Mouse (Mus musculus): Measurements from ENCODE around the gene Tex26.

Tex26 gene

DNA sequence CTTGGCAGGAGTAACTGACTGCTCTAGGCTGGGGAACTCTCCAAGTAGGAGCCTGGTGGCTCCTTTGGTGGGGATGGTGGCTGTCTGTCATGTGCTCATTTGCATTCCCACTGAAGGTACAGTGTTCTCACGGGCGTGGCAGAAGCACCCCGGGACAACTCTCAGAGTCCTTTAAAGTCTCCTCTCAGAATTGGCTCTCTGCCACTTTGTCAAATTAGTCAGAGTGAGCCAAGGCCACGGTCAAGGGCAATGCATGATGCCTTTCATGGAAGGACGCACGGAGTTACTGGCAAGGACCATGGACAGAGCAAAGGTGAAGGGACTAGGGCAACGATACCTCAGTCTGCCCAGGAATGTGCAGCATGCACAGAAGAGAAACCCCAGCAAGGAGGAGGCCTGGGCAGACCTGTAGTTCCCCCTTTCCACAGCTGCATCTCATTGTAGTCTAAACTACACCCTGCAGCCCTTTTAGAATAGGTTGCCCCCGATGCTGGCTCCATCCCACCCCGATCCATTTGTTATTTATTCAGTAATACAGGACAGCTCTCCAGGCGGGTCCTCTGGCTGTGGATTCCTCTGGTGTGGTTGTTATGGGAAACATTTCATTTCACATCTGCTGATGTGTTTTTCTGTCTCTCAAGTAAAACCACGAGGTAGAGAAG lies 49.0 kb downstream of the Tex26 start:
- DNase-seq (ENCODE audit: low read depth, low spot score): peak; percentile 80

DNA sequence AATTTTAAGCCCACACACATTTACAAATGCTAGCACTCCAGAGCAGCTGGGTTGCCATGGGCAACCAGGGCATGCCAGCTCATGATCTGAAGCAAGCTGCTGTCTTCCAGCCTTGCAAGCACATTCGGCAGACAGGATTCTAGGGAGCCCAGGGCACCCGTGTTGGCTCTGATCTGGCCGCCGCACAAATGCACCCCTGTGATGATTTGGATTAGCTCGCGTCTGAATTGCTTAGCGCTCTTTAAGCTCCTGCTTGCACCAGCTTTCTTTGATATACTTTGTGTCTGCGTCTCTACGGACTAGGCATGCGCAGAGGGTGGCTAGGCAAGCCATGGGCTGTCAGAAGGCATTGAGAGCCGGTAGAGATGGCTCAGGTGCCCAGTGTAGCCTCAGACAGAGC lies 49.7 kb downstream of the Tex26 start:
- DNase-seq (ENCODE audit: low read depth, low spot score): peak; percentile 40

DNA sequence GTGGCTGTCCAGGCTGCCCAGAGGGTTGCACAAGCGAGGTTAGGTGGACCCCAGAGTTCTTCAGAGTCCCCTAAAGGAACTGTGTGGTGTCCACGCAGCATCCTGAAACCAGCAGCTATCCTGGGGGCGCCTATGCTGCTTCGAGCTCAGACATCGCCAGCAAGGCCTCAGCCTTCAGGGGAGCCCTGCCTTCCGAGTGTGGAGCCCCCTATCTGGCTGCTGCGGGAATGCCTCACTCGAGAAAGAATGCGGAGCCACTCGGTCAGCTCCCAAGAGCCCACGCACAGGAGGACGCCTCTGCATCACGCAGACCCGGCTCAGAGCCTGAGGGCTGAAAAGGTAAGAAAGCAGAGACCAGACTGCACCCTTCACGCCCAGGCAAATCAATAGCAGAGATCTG lies 50.8 kb downstream of the Tex26 start:
- peak; percentile 21 for DNase-seq (ENCODE audit: low read depth, low spot score)

DNA sequence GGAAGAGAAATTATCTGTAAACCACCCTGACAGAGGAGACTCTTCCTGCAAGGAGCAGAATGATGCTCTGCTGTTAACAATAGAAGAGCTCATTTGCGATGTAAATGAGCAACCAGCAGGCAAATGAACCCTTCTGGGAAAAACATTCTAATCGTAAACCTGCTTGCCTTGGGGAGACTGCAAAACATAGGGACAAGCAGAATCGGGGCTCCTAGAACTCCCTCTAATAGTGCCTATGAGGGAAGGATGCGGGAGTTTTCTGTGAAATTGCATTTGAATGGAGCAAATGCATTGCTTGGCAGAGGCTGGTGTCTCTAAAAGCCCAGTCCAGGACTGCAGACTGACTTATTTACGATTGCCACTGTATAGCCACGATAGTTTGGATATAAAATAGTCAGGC lies 56.2 kb downstream of the Tex26 start:
- DNase-seq (ENCODE audit: low read depth, low spot score): no peak

DNA sequence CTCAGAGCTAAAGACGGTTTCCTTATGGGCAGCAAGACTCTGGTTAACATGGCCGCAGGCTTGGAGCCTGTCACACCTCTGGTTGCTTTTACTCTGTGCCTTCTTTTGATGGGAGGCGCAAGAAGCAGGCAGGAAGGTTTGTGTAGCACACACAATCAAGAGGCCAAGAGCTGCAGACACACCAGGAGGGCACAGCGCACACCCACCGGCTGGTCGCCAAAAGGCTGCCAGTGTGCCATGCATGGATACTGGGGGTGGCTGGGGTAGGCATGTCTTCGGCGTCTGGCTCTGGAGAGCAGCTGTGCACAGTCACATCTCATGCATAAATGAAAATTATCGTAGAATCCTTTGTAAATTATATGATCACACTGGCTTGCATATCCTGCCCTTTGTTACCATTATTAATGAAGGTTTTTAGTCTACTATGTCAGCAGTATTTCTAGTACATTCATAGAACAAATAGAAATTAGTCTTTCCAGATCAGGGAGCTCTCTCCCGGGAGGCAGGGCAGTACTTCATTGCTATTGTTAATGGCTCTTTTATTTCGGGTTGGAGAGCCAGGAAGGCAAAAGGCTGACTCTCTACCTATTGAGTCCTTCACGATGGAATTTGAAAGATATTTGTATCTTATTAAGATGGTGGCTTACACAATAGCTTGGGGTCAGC lies 57.1 kb downstream of the Tex26 start:
- no peak for DNase-seq (ENCODE audit: low read depth, low spot score)

DNA sequence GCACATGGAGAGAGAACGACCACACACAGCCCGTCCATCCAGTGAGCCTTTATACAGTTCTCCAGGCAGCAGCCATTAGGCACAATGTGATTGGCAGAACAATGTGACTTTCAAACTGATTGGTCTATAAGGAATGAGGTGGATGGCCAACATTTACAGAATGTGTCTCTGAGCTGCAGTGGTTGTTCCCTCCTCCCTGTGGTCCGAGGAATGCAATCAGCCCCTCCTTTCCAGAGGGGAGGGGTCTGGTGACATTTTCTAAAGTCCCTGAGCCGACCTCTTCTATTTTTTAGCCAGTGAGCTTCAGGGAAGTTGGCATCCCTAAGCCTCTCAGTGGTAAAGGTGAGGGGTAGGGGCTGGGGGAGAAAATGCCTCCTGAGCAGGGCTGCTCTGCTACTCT lies 60.5 kb downstream of the Tex26 start:
- DNase-seq (ENCODE audit: low read depth, low spot score): peak; percentile 53

DNA sequence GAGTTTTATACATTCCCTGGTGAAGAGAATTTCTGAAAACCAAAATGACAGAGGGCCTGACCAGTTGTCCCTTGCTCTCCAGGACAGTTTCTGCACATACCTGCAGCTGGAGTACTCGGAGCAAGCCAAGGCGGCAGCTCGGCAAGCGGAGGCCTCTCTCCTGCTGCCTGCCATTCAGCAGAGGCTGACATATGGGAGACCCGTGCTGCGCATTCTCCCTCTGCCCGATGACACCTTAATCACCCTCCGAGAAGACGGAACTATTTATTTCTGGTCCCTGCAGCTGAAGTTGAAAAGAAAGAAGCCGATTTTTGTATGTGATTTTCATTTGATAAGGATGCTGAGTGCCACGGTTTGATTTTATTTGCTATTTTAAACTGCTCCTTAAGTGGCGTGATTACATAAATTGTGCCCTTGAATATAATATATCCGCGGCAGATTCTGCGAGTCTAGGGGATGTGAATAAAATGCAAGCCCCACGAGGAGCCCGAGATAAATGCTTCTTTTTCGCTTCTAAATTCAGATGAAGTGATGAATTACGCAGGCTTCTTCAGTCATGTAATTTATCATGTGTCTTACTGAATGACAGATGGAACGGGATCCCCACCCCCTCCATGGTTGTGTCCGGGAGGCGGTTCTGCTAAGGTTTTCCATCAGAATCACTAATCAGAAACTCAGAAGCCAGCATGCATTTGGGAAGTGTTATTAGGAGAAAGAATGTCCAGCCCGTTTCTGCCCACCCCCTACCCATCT lies 64.1 kb downstream of the Tex26 start:
- DNase-seq (ENCODE audit: low read depth, low spot score): no peak

DNA sequence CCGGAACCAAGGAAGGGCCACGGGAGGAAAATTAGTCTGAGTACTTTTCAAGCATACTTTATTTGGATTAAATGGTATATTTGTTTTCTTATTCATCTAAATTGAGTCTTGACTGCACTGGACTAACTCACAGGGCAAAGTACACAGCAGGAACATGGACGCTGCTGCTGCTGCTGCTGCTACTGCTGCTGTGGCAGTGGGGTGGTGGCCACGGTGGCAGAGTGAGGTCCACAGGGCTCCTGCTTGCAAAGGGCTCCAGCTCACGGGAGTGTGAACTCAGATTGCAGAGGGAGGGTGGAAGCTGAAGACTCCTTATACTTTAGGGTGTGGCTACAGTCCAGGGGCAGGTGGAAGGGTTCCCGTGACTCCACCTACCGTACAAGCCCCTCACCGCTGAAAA lies 65.5 kb downstream of the Tex26 start:
- no peak for DNase-seq (ENCODE audit: low read depth, low spot score)

DNA sequence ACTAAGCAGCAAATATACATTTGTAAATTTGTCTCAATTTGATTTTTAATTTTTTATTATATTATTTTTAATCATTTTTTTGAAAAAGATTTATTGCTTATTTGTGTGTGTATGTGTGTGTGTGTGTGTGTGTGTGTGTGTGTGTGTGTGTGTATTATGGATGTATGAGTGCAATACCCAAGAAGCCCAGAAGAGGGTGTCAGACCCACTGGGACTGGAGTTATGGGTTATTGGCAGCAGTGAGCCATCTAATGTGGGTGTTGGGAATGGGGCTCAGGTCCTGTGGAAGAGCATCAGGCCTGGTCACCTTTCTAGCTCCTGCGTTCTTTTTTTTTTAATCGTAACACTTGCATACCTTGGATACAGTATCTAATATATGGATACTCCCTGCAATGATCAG lies 66.6 kb downstream of the Tex26 start:
- DNase-seq (ENCODE audit: low read depth, low spot score): peak; percentile 53

DNA sequence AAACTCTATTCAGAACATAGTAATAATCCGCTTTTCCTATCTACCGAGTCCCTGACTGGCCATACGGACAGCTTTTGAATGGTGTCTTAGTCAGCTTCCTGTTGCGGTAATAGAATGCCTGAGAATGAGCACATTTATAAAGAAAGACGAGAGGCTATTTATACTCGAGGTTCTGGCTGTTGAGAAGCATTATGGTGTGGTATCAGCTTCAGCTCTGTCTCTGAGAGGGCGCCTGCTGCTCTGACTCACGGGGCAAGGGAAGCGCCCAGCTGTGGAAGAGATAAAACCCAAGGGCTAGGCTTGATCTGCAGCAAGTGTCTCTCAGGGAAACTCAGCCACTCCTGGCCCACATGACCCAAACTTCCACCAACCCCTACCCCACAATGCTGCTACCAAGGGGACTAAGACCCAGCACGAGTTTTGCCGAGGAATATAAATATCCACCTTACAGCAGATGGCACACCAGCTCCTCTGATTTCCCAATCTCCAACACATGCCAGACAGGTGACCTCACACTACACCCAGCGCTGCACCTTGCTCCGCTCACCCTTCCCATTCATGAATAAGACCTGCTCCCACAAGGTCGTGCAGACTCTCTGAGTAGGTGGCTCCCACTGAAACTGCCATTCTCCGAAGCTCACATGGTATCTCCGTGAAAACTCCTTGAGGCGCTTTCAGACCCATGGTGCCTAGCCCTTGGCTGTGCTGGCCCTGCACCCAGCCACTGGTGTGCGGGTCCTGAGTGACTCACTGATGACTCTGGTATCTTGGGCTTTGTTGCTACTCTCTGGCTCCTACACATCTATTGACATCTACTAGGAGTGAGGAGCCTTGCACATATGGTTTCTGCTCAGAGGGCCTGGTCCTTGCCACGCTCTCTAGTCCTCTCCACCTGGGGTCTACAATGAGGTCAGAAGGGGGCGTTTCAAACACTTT lies 68.9 kb downstream of the Tex26 start:
- no peak for DNase-seq (ENCODE audit: low read depth, low spot score)

DNA sequence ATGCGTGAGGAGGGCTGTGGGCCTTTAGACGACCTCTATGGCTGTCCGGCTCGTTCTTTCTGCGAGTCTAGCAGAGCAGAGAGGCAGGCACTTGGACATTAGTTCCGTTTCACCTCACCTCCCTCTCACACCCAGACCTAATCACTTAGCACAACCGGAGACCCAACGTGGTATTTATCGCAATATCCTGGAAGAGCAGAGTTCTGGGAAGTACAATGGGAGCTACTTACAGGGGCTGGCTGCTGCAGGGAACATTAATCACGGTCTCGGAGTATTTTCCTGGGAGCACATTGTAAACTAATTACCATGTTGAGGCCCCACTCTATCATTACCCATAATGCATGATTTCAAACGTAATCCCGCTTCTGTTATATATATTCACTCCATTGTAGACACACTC lies 70.9 kb downstream of the Tex26 start:
- no peak for DNase-seq (ENCODE audit: low read depth, low spot score)

DNA sequence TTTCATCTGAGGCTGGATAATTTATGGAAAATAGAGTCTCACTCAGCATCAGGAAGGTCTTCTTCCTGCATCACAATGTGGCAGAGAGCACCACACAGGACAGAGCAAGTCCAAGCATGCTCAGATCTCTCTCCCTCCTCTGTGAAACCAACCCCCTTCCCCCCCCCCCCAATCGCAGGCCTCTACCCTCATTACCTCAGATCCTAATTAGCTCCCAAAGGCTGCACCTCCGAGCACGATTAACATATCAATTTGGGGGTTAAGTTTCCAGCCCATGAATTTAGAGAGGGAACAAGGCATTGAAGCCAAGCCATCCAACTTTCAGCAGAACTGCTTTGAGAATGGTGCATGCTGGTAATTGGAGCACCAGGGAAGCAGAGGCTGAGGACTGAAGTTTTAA lies 73.2 kb downstream of the Tex26 start:
- DNase-seq (ENCODE audit: low read depth, low spot score): no peak

DNA sequence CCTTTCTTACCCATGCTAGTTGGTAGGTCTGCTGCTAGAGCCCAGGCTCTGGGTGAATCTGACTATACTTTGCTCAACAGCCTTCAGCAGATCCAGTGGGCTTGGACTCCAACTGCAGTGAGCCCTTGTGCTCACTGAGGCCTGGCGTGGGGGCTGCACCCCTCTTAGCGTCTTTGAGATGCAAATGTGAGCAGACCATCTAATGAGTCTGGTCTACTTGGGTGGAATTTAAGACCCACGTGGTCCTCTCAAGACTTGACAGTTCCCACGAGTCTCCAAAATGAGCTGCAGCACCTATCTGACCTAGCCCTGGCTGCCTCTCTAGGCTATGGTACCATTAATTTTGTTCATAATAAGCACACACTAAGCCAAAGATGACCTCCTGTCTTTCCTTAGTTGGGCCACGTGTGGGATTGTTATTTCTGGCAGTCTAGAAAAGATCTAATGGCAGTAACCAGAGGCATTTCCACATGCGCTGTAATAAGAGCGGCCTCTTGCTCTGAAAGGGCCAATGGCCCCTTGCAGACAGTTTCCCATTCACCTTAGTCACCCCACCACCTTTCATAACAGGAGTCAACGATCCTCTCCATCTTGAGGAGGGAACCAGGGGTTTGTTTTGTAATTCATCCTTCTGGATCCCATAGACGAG lies 74.1 kb downstream of the Tex26 start:
- DNase-seq (ENCODE audit: low read depth, low spot score): no peak

DNA sequence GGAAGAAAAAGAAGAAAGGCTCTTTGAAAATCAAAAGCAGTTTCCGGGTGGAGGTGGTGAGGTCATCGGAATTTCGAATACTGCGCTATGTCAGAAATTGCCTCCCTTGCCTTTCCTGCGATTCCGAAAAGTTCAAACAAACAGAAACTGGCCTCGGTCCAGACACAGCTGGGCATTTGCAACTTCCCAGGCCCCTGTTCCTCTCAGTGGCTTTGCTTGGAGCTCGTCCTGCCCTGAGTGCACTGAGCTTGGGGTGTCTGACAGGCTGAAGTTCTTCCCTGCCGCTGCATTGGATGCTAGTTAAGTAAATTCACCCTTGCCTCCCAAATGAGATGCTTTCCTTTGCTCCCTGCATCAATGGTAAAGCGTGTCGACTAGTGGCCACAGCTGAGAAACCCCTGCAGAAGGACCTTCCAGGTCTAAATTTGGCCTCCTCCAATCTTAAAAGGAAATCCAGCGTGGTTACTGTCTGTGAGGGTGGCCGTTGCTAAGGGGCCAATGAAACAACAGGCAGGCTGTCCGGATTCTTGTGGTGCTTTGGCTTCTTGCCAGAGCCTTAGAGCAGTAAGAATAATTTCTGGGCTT lies 74.7 kb downstream of the Tex26 start:
- peak; percentile 47 for DNase-seq (ENCODE audit: low read depth, low spot score)

DNA sequence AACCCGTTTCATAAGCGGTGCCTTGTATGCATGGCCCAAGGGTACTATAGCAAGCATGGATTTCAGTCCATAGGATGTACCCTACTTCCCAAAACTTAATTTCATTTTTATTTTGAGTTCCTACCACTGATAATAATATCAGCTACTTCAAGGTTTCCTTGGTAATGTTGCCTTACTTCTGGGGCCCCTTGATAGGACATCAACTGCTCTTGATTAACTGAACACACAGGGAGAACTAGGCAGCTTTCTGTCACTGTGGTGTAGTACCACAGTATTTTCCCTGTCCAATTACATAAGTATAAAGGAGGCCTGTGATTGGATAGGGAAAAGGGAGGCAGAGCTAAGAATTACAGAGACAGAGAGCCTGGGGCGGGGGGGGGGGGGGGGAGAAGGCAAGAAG lies 75.4 kb downstream of the Tex26 start:
- no peak for DNase-seq (ENCODE audit: low read depth, low spot score)

DNA sequence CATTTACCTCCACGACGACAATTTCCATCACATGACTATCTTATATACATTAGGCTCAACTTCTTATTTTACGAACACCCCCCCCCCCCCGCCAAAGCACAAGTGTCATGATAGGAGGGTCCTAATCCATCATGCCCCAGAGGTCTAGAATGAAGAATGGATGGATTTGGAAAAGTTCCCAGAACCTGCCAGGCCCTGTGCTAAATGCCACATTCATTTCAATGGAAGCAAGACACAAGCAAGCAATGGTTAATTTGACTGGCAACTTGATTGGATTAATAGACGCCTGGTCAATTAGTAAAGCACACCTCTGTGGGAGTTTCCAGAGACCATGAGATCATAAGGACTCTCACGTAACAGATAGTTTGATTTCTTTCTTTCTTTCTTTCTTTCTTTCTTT lies 77.7 kb downstream of the Tex26 start:
- DNase-seq (ENCODE audit: low read depth, low spot score): no peak
